Mouse (Mus musculus): ENCODE results near the gene Tas2r130. TPM values are rescaled to one million over a fixed set of nuclear protein-coding genes. Genes with fewer than 3 reads are reported as not detected.
"Not testable (repeated sequence)": the region's sequence is repeated elsewhere in the genome, so short reads cannot be mapped to it uniquely, and the experiment has no call there.

Gene Tas2r130
- not detected in 2 replicates for polyA plus RNA-seq (2014; fragmentation: Nextera tagmentation; extraction: Ambion mirVana)

- DNase-seq (ENCODE audit: low spot score) (no peak), ATAC-seq (ENCODE audit: low FRiP score) (no peak)
- Histone ChIP-seq H3K36me3 (replicated peaks; ENCODE audit: control insufficient read depth, insufficient read depth) (no peaks in the 10 kb centered on the region), H3K4me3 (replicated peaks; ENCODE audit: low read length) (no peak within 1 kb of the TSS), H3K4me2 (replicated peaks) (no peak within 1 kb of the TSS), H3K27me3 (ENCODE audit: control insufficient read depth, insufficient read depth, low read length) (no peaks in the 10 kb centered on the region), H3K27ac (no peak within 1 kb of the TSS), H3K9me3 (ENCODE audit: control insufficient read depth, low read length) (peaks cover 9% of the 10 kb centered on the region; the same call in 1 of the 2 replicates), H3K4me1 (replicated peaks; ENCODE audit: control insufficient read depth, insufficient read depth, low read length) (no peaks in the 10 kb centered on the region), H3K9ac (no peak within 1 kb of the TSS)
- WGBS: 79% methylated on average over 3 of the region's 3 CpGs
These were observed at the start of gene Tas2r130 for GRCm38 (mm10) chr6:131630812-131631211. Gene Tas2r130, minus strand, starts transcription at chr6:131630912.

GRCm38 (mm10) chr6:131678786-131679185 is 48.1 kb upstream of the Tas2r130 start, which contains the start of gene Tas2r106:
Gene Tas2r106, minus strand, starts transcription at chr6:131678886.
- Histone ChIP-seq H3K4me2 (replicated peaks) (no peak within 1 kb of the TSS), H3K9me3 (ENCODE audit: control insufficient read depth, low read length) (0 out of 2 replicates have a peak, but pooled peaks cover 8% of the 10 kb centered on the region), H3K4me1 (replicated peaks; ENCODE audit: control insufficient read depth, insufficient read depth, low read length) (no peaks in the 10 kb centered on the region), H3K27ac (no peak within 1 kb of the TSS), H3K9ac (no peak within 1 kb of the TSS), H3K27me3 (ENCODE audit: control insufficient read depth, insufficient read depth, low read length) (no peaks in the 10 kb centered on the region), H3K4me3 (replicated peaks; ENCODE audit: low read length) (no peak within 1 kb of the TSS), H3K36me3 (replicated peaks; ENCODE audit: control insufficient read depth, insufficient read depth) (no peaks in the 10 kb centered on the region)
- ATAC-seq (ENCODE audit: low FRiP score): no peak
- no peak for DNase-seq (ENCODE audit: low spot score)
- 73% methylated on average over 3 of the region's 3 CpGs for WGBS

- no peaks in the 10 kb centered on the region for H3K36me3 ChIP-seq (replicated peaks; ENCODE audit: control insufficient read depth, insufficient read depth)
- H3K9me3 ChIP-seq (ENCODE audit: control insufficient read depth, low read length): peaks cover 30% of the 10 kb centered on the region
- no peak within 1 kb of the TSS for H3K4me3 ChIP-seq (replicated peaks; ENCODE audit: low read length)
- no peak within 1 kb of the TSS for H3K4me2 ChIP-seq (replicated peaks)
- no peak for DNase-seq (ENCODE audit: low spot score)
- no peak for ATAC-seq (ENCODE audit: low FRiP score)
- H3K27ac ChIP-seq: no peak within 1 kb of the TSS
- H3K4me1 ChIP-seq (replicated peaks; ENCODE audit: control insufficient read depth, insufficient read depth, low read length): no peaks in the 10 kb centered on the region
- H3K27me3 ChIP-seq (ENCODE audit: control insufficient read depth, insufficient read depth, low read length): no peaks in the 10 kb centered on the region
- no peak within 1 kb of the TSS for H3K9ac ChIP-seq
These were observed 29.3 kb upstream of the Tas2r130 start, which contains the start of gene Tas2r107 for GRCm38 (mm10) chr6:131660049-131660448. Gene Tas2r107, minus strand, starts transcription at chr6:131660149.

- not testable (repeated sequence) for ATAC-seq (ENCODE audit: low FRiP score)
These were observed 20.8 kb downstream of the Tas2r130 start for GRCm38 (mm10) chr6:131609956-131610355.

GRCm38 (mm10) chr6:131604821-131605220 is 25.9 kb downstream of the Tas2r130 start:
- 90% methylated on average over 4 of the region's 4 CpGs for WGBS

More at GRCm38 (mm10) chr6:131609956-131610355, 20.8 kb downstream of the Tas2r130 start:
- WGBS: 83% methylated on average over 1 of the region's 1 CpGs
- peaks cover 13% of the 10 kb centered on the region; the same call in 1 of the 2 replicates for H3K9me3 ChIP-seq (ENCODE audit: control insufficient read depth, low read length)
- DNase-seq (ENCODE audit: low spot score); H3K9ac ChIP-seq; H3K27me3 ChIP-seq (ENCODE audit: control insufficient read depth, insufficient read depth, low read length); H3K27ac ChIP-seq; H3K4me2 ChIP-seq (replicated peaks); H3K36me3 ChIP-seq (replicated peaks; ENCODE audit: control insufficient read depth, insufficient read depth); H3K4me3 ChIP-seq (replicated peaks; ENCODE audit: low read length); H3K4me1 ChIP-seq (replicated peaks; ENCODE audit: control insufficient read depth, insufficient read depth, low read length): not testable (repeated sequence)

More at GRCm38 (mm10) chr6:131604821-131605220, 25.9 kb downstream of the Tas2r130 start:
- no peaks in the 10 kb centered on the region for H3K4me1 ChIP-seq (replicated peaks; ENCODE audit: control insufficient read depth, insufficient read depth, low read length)
- no peaks in the 10 kb centered on the region for H3K27me3 ChIP-seq (ENCODE audit: control insufficient read depth, insufficient read depth, low read length)
- H3K27ac ChIP-seq: no peak overlapping the region
- H3K9me3 ChIP-seq (ENCODE audit: control insufficient read depth, low read length): peaks cover 6% of the 10 kb centered on the region; the same call in 1 of the 2 replicates
- H3K4me2 ChIP-seq (replicated peaks): no peak overlapping the region
- ATAC-seq (ENCODE audit: low FRiP score) (no peak), DNase-seq (ENCODE audit: low spot score) (no peak)
- H3K9ac ChIP-seq: no peak overlapping the region
- H3K36me3 ChIP-seq (replicated peaks; ENCODE audit: control insufficient read depth, insufficient read depth): no peaks in the 10 kb centered on the region
- H3K4me3 ChIP-seq (replicated peaks; ENCODE audit: low read length): no peak overlapping the region

Other genes with a start within 250 kb of the Tas2r130 start
- gene Ybx3, start 242.4 kb downstream of the Tas2r130 start, polyA plus RNA-seq (2014; fragmentation: Nextera tagmentation; extraction: Ambion mirVana): 30.6 and 33.4 TPM in 2 replicates
- gene 5430401F13Rik, start 144.5 kb downstream of the Tas2r130 start, polyA plus RNA-seq (2014; fragmentation: Nextera tagmentation; extraction: Ambion mirVana): not detected in 2 replicates
- not detected in 2 replicates for gene Gm6619, start 144.5 kb downstream of the Tas2r130 start, polyA plus RNA-seq (2014; fragmentation: Nextera tagmentation; extraction: Ambion mirVana)
- gene Tas2r107, start 29.2 kb upstream of the Tas2r130 start, polyA plus RNA-seq (2014; fragmentation: Nextera tagmentation; extraction: Ambion mirVana): not detected in 2 replicates
- not detected in 2 replicates for gene Tas2r106, start 48.0 kb upstream of the Tas2r130 start, polyA plus RNA-seq (2014; fragmentation: Nextera tagmentation; extraction: Ambion mirVana)
- gene Tas2r104, start 54.8 kb upstream of the Tas2r130 start, polyA plus RNA-seq (2014; fragmentation: Nextera tagmentation; extraction: Ambion mirVana): not detected in 2 replicates
- not detected in 2 replicates for gene Tas2r105, start 56.6 kb upstream of the Tas2r130 start, polyA plus RNA-seq (2014; fragmentation: Nextera tagmentation; extraction: Ambion mirVana)
- gene Tas2r114, start 59.2 kb upstream of the Tas2r130 start, polyA plus RNA-seq (2014; fragmentation: Nextera tagmentation; extraction: Ambion mirVana): not detected in 2 replicates